Mouse (Mus musculus) C2C12 (cell line): ENCODE data around the gene Optc. TPM values are rescaled to one million over a fixed set of nuclear protein-coding genes. Genes with fewer than 3 reads are reported as not detected.
A peak's percentile ranks its signal among the peaks of the same experiment; 100 is the strongest.

Source experiments
- H3K27me3 ChIP-seq: one replicate; pipeline ENCODE4 v1.6.1; 2011; ENCODE audit not compliant: control insufficient read depth, insufficient read depth, insufficient read length
- H3K36me3 ChIP-seq: one replicate; pipeline ENCODE4 v1.6.1; 2011; ENCODE audit not compliant: control insufficient read depth, insufficient read depth
- H3K4me3 ChIP-seq: one replicate; pipeline ENCODE4 v1.5.1; 2011; ENCODE audit warnings: mild to moderate bottlenecking, control low read depth; ENCODE audit not compliant: poor library complexity, insufficient read depth, severe bottlenecking
- H3K79me2 ChIP-seq: one replicate; pipeline ENCODE4 v1.6.1; 2011; ENCODE audit not compliant: control insufficient read depth, insufficient read depth
- H3K79me3 ChIP-seq: one replicate; pipeline ENCODE4 v1.6.1; 2011; ENCODE audit warnings: low read depth, control low read depth
- H3ac ChIP-seq: one replicate; pipeline ENCODE3; 2011; ENCODE audit warnings: low read depth; ENCODE audit not compliant: control insufficient read depth, insufficient read length
- CEBPB ChIP-seq: IDR thresholded peaks from one replicate; pipeline ENCODE4 v1.6.1; 2011; ENCODE audit warnings: low read depth, mild to moderate bottlenecking, control low read depth, moderate library complexity
- CTCF ChIP-seq: IDR thresholded peaks from one replicate; pipeline ENCODE4 v1.5.1; 2011; ENCODE audit not compliant: control insufficient read depth, insufficient read depth, insufficient read length
- FOSL1 ChIP-seq: IDR thresholded peaks from one replicate; pipeline ENCODE4 v1.8.0; 2011; ENCODE audit warnings: mild to moderate bottlenecking, low read length; ENCODE audit not compliant: poor library complexity, insufficient read depth, severe bottlenecking
- MAX ChIP-seq: IDR thresholded peaks from one replicate; pipeline ENCODE4 v1.6.1; 2011; ENCODE audit warnings: mild to moderate bottlenecking, control low read depth
- MYOD1 ChIP-seq: IDR thresholded peaks from one replicate; pipeline ENCODE4 v1.6.1; 2011; ENCODE audit warnings: low read depth; ENCODE audit not compliant: control insufficient read depth, insufficient read length
- MYOG ChIP-seq: IDR thresholded peaks from one replicate; pipeline ENCODE4 v1.6.1; 2011; ENCODE audit not compliant: control insufficient read depth, insufficient read length; ENCODE audit errors: extremely low read depth
- USF1 ChIP-seq: IDR thresholded peaks from one replicate; pipeline ENCODE4 v1.6.1; 2011; ENCODE audit warnings: low read depth, mild to moderate bottlenecking, control low read depth, moderate library complexity
- polyA plus RNA-seq: library from polyadenylated mRNA; unstranded; fragments of >200 nt; fragmentation: generic; extraction: Trizol; gene quantifications from one replicate; pipeline ENCODE4 v1.2.1, GENCODE M21; 2012; ENCODE audit warnings: missing spikeins

The Optc gene
- polyA plus RNA-seq, 1 experiment, result 0.27 TPM

DNA sequence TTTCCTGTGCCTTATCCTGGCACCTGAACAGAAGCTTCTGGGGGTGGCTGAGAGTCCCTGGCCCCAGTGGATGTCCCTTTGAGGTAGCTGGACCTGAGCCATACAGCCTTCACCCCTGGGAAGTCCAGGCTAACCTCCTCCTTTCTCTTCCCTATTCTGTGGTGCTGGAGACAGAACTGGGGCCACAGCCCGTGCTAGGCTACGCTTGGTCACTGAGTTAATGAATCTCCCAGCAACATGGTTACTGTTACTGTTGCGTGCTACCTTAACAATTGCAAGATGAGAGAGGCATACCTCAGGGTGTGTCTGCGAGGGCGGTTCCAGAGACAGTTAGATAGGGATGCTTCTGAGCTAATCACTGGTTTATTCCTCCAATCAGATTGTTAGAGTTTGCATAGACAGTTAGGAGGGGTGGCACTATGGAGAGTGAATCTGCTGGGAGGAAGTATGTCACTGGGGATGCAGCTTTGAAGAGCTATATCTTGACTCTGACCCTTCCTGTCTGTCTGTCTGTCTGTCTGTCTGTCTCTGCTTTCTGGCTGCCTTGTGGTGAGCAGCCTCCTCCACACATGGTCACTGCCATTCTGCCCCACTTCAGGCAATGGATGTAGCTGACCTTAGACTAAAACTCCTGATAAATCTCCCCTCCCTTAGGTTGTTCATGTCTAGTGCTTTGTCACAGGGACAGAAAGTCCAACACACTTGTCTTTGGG lies 20.1 kb downstream of the Optc start:
- no peak overlapping the region for H3ac ChIP-seq
- H3K4me3 ChIP-seq, result no peak overlapping the region
- H3K79me3 ChIP-seq, result no peaks in the 10 kb centered on the region
- TF ChIP-seq MAX (no peak), CTCF (no peak), USF1 (no peak), FOSL1 (no peak), MYOD1 (no peak), MYOG (no peak), CEBPB (no peak)
- no peaks in the 10 kb centered on the region for H3K36me3 ChIP-seq
- no peaks in the 10 kb centered on the region for H3K79me2 ChIP-seq
- H3K27me3 ChIP-seq, result no peaks in the 10 kb centered on the region

DNA sequence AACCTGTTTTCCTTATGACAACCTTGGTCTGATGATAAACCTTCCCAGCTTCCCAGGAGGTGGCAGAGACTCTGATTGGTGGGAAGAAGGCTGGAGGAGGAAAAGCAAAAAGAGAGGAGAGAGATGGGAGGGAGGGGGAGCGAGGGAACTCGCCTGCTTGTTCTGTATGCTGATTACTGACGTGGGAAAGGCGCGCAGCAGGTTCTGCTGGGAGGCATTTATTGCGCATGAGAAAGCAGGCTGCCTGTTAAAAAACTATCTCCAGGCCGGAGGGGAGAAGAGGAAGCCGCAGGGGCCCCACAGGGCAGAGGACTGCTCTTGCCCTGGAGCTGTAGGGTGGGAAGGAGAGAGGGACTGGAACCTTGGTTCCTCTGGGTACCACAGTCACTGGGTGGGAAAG lies 20.8 kb downstream of the Optc start:
- Histone ChIP-seq H3K4me3 (no peak overlapping the region), H3K27me3 (no peaks in the 10 kb centered on the region), H3ac (no peak overlapping the region), H3K79me3 (no peaks in the 10 kb centered on the region), H3K79me2 (no peaks in the 10 kb centered on the region), H3K36me3 (no peaks in the 10 kb centered on the region)
- TF ChIP-seq FOSL1, result no peak
- no peak for TF ChIP-seq MYOG
- no peak for TF ChIP-seq MYOD1
- TF ChIP-seq MAX, result no peak
- TF ChIP-seq USF1, result no peak
- no peak for TF ChIP-seq CEBPB
- no peak for TF ChIP-seq CTCF

DNA sequence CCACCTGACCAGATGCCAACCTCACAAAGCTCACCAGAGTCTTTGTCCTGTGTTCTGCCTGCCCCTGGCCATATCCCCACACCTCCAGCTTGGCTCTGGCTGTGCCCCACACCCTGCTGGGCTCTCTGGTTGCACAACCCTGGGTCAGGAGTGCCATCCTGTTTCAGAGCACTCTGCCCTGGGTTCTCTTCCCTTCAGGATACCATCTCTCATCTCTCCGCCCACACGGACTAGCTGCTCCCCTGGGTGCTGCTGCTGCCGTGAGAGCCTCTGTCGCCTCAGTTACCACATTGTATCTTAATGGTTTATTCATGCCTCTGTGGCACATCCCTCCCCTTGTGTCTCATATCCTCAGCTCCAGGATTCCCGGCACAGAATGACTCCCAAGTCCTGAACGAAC lies 21.4 kb downstream of the Optc start:
- TF ChIP-seq USF1 (no peak), CEBPB (peak; percentile 47)
- no peak overlapping the region for H3ac ChIP-seq
- H3K79me3 ChIP-seq, result no peaks in the 10 kb centered on the region
- no peaks in the 10 kb centered on the region for H3K36me3 ChIP-seq
- H3K79me2 ChIP-seq, result no peaks in the 10 kb centered on the region
- no peak overlapping the region for H3K4me3 ChIP-seq
- H3K27me3 ChIP-seq, result no peaks in the 10 kb centered on the region

DNA sequence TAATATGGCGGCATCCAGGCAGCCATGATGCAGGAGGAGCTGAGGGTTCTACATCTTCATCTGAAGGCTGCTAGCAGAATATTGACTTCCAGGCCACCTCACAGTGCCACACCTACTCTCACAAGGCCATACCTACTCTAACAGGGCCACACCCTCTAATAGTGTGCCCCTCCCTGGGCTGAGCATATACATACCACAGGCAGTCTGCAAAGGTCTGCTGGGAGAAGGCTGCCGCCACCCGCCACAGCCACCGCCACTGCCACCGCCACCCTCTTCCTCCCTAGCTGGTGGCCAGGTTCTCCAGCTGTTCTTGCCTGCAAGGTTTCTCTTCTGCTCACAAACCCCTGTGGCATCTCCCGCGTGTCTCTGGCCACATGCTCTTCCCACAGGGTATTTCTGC lies 22.0 kb downstream of the Optc start:
- Histone ChIP-seq H3K4me3 (no peak overlapping the region), H3K36me3 (no peaks in the 10 kb centered on the region), H3ac (no peak overlapping the region), H3K79me2 (no peaks in the 10 kb centered on the region), H3K79me3 (no peaks in the 10 kb centered on the region), H3K27me3 (no peaks in the 10 kb centered on the region)
- TF ChIP-seq USF1, result no peak
- TF ChIP-seq CTCF, result no peak
- no peak for TF ChIP-seq MAX
- no peak for TF ChIP-seq MYOG
- no peak for TF ChIP-seq FOSL1
- TF ChIP-seq CEBPB, result no peak
- no peak for TF ChIP-seq MYOD1

DNA sequence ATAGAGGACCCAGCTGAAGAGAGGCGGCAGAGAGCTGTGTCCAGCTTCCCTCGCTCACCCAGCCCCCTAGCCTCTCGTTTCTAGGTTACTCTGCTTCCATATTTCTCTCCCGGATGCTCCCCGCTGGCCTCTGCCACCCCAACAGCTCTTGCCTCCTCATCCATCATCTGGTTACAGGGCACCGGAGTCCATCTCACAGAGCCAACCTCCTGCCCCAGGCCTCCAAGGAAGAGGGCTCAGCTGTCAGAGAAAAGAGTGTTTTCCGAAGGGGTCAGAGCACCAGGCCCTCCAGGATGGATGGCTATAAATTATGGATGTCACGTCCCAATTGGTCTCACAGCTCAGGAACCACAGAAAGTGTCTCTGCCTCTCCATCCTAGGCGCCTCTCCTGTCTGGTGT lies 23.1 kb downstream of the Optc start:
- no peak overlapping the region for H3K4me3 ChIP-seq
- TF ChIP-seq CTCF (no peak), FOSL1 (no peak), MAX (no peak), MYOD1 (no peak), MYOG (no peak), CEBPB (no peak), USF1 (no peak)
- H3K36me3 ChIP-seq, result no peaks in the 10 kb centered on the region
- no peak overlapping the region for H3ac ChIP-seq
- H3K79me2 ChIP-seq, result no peaks in the 10 kb centered on the region
- H3K79me3 ChIP-seq, result no peaks in the 10 kb centered on the region
- H3K27me3 ChIP-seq, result no peaks in the 10 kb centered on the region

DNA sequence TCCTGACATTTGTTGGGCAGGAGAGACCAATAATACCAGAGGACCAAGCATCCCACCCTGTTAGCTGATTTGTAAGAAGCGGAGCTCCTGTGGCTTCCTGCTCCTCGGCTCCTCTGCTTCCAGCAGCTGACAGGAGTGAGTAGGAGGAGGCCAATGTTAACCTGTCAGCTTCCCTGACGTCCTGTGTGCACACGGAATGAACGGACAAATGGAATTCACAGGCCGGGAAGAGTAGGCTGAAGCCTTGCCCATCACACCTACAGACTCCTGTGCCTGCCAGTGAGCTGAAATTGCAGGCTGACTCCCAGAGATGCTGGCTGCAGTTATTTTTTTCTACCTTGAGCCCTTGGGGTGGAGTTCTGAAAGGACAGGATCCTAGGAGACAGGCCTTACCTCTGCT lies 23.7 kb downstream of the Optc start:
- Histone ChIP-seq H3K27me3 (no peaks in the 10 kb centered on the region), H3K4me3 (no peak overlapping the region), H3ac (no peak overlapping the region), H3K79me2 (no peaks in the 10 kb centered on the region), H3K36me3 (no peaks in the 10 kb centered on the region), H3K79me3 (no peaks in the 10 kb centered on the region)
- TF ChIP-seq MAX, result no peak
- no peak for TF ChIP-seq CTCF
- TF ChIP-seq MYOD1, result no peak
- no peak for TF ChIP-seq MYOG
- no peak for TF ChIP-seq CEBPB
- no peak for TF ChIP-seq FOSL1
- no peak for TF ChIP-seq USF1
